Mouse (Mus musculus) left cerebral cortex, postnatal 14 days (tissue): ENCODE data around the gene Olfr547. TPM values are rescaled to one million over a fixed set of nuclear protein-coding genes. Genes with fewer than 3 reads are reported as not detected.

Experiments
- DNase-seq, 2 experiments: peaks; one replicate each; pipeline ENCODE4 v3.0.0; 2021 to 2022; ENCODE audit warnings: low spot score in 2 of 2, mixed read lengths in 1 of 2
- intact Hi-C: fragments of 180-260 bp; cut with DNase I; formaldehyde crosslinking; loops from one replicate; pipeline ENCODE4 v1.15.1; 2025
- total RNA-seq, 2 experiments: library from RNA; stranded (reverse); gene quantifications; 2 replicates each; pipeline ENCODE4 v1.2.3; 2021

Olfr547 gene
- total RNA-seq, 2 experiments from 2014 or later, result not detected

GRCm38 (mm10) chr7:102553279-102553678 lies 18.7 kb downstream of the Olfr547 start:
- intact Hi-C loops, result no loop called here
- no peak for DNase-seq

DNA sequence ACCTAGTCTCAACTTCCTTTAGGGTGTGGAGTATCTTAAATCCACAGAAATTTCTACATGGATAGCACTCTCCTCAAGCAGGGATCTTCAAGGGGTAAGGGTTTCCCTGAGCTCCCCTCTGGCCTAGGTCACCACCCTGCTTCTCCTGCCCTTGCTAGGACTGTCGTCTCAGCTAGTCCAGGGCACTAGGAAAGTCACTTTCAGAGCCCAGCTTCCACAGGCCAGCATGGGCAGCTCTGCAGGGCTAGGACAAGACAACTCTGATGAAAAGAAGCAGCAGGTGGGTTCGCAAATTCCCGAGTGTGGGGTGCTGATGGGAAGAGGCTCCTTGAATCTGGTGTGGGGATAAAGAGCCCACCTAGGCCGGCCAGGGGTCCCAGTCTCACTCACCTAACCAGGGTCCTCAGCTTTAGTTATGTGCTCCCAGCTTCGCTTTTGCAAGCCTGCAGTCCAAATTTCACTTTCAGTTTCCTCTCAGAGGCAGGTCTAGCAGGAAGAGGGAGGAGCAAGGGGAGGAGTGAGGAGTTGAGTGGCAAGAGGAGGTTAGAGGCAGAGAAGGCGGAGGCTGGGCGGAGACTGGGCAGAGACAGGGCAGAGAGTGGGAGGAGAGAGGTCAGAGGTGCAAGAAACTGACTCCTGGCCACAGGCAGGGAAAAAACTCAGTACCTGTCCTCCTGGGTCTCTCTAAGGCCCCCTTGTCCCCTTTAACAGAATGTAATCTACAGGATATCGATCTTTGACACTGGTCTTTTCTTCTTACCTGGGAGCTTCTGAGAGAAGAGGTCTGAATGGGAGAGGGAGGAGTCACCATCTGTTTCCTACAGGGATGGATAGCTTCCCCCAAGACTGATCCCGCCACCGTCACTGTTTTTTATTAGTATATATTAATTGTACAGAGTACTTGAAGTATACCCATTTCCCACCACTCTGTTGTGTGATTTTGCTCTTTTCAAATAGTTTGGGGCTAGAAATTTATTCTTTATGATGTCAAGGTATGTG lies 30.7 kb downstream of the Olfr547 start, which contains the start of gene Trim21:
TSS of gene Trim21 (minus strand) at position 488 of the 999 bp plus-strand sequence.
- intact Hi-C loops, result loop anchor here (10.0 kb wide), 1 partner anchor 70 kb away; the partner anchor contains the start of gene Olfr554
- DNase-seq, result peak; percentile 31 to 47

DNA sequence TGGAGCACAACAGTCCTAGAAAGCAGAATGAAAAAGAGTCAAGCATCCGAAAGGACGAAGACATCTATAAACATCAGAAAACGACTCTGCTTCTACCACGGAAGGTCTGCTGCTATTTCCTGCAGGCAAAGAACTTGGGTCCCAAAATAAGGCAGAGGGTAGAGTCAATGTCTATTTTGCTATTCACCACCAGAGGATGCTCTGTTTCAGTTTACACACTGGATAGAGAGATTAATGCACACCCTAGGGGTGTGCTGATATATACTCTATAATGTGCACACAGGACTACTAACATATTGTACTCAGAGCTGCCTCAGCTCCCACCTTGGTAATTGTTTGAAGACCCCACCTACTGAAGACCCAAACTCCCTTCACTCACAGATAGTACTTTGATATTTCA lies 31.7 kb downstream of the Olfr547 start:
- no peak for DNase-seq
- intact Hi-C loops, result loop anchor here (10.0 kb wide), 1 partner anchor 69 kb away; the partner anchor contains the start of gene Olfr554

DNA sequence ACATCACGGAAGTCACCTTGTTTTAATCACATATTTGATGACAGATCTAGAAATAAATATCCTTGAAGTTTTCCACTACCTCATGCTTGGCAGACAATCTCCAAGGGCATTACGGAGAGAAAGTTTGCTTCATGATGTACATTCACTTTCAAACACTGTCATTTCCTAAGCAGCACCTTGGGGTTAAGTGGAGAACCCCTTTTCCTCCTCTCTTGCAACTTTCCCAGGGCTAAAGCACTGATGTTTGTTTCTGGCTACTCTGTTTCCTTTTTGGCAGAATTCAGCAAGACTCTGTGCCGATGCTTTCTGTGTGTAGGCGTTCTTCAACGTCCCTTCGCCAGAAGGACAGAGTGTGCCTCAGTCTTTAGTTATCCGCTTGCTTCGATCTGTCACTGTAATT lies 36.6 kb downstream of the Olfr547 start, which contains the start of gene Olfr550:
TSS of gene Olfr550 (plus strand) at position 301 of the 400 bp plus-strand sequence.
- peak in 1 of 2 experiments; percentile 5 for DNase-seq
- intact Hi-C loops, result no loop called here

DNA sequence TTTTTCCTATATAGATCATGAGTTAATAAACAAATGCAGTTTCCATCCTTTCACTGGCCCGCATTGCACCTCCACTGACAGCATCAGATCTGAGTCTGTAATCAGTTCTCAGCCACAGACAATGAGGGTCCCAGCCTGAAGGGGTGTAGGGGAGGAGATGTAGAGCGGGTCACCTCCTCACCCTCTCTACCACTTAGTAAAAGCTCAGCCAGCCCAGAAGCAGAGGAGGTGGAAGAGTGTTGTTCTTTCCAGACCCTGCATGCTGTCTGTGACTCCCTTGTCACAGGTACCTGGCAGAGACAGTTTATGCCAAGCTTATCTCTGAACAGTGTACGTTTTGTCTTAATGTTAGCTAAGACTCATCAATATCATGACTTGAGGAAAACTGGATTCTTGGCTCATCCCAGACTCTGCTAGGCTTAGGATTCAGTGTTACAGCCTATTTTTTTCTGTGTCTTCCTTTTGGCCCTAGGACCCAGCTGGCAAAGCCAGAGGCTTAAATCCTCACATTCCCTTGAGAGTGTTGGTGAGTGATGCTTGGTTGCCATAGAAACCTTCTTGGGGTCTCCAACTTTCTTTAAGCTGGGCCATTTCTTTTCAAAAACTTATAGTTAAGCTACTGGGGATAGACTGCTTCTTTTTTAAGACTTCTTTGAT lies 38.8 kb downstream of the Olfr547 start:
- no peak for DNase-seq
- intact Hi-C loops, result no loop called here

DNA sequence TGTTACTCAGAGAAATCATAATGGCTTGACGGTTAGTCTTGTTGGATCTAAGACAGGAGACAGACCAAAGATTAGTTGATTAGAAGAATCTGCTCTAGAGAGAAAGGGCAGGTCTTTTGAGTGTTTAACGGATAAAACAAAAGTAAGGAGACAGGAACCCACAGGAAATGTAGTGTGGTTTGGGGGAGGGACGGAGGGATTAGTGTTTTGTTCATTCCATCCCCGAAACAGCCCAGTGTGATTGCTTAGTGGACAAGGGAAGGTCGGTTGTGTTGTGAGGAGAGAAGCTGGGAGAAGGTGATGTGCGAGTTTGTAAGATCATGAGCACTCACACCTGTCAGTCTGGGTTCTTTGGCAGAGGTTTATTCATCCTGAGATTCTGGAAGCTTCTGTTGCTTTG lies 41.4 kb downstream of the Olfr547 start:
- intact Hi-C loops, result no loop called here
- no peak for DNase-seq

Other genes with a start within 250 kb of the Olfr547 start
- gene Rrm1, start 93.1 kb upstream of the Olfr547 start, total RNA-seq, result 10 to 100 TPM; 11.4 TPM
- not detected for gene Olfr543, start 53.1 kb upstream of the Olfr547 start, total RNA-seq
- gene Olfr544, start 46.4 kb upstream of the Olfr547 start, total RNA-seq, result not detected
- not detected for gene Olfr545, start 35.2 kb upstream of the Olfr547 start, total RNA-seq
- gene Olfr548-ps1, start 6.1 kb downstream of the Olfr547 start, total RNA-seq, result not detected
- gene Olfr549, start 15.1 kb downstream of the Olfr547 start, total RNA-seq, result not detected
- 1 to 10 TPM; 1.7 to 1.9 TPM for gene Trim21, start 30.7 kb downstream of the Olfr547 start, total RNA-seq
- gene Olfr550, start 36.7 kb downstream of the Olfr547 start, total RNA-seq, result under 1 TPM; 0.32 to 0.35 TPM
- not detected for gene Olfr551, start 57.1 kb downstream of the Olfr547 start, total RNA-seq
- under 1 TPM; 0.08 to 0.15 TPM for gene Olfr552, start 63.0 kb downstream of the Olfr547 start, total RNA-seq
- gene Olfr553, start 83.5 kb downstream of the Olfr547 start, total RNA-seq, result not detected
- not detected for gene Olfr554, start 103.7 kb downstream of the Olfr547 start, total RNA-seq
- gene Olfr555, start 124.1 kb downstream of the Olfr547 start, total RNA-seq, result not detected
- under 1 TPM in 1 of 2 experiments, not detected in 1; 0.13 TPM for gene Olfr556, start 130.2 kb downstream of the Olfr547 start, total RNA-seq
- gene Trim68, start 152.6 kb downstream of the Olfr547 start, total RNA-seq, result 1 to 10 TPM; 3.5 to 4.0 TPM
- gene Olfr557, start 161.2 kb downstream of the Olfr547 start, total RNA-seq, result under 1 TPM in 1 of 2 experiments, not detected in 1; 0.13 TPM
- gene Olfr558, start 167.5 kb downstream of the Olfr547 start, total RNA-seq, result under 1 TPM; 0.25 to 0.66 TPM
- not detected for gene Olfr33, start 184.3 kb downstream of the Olfr547 start, total RNA-seq
- not detected for gene Olfr559, start 192.7 kb downstream of the Olfr547 start, total RNA-seq
- gene Olfr560, start 224.6 kb downstream of the Olfr547 start, total RNA-seq, result under 1 TPM in 1 of 2 experiments, not detected in 1; 0.17 TPM
- under 1 TPM; 0.59 to 0.77 TPM for gene Olfr78, start 224.7 kb downstream of the Olfr547 start, total RNA-seq
- not detected for gene Olfr561, start 236.5 kb downstream of the Olfr547 start, total RNA-seq